Mouse (Mus musculus) thymus, postnatal 25 days (tissue): Measurements from ENCODE around the gene Gm10964.
A peak's percentile ranks its signal among the peaks of the same experiment; 100 is the strongest.

Experiments used
- DNase-seq: peaks from one replicate; pipeline ENCODE4 v3.0.0; 2022

Gm10964 gene

GRCm38 (mm10) chr3:103739329-103739728, at the start of gene Gm10964:
Gm10964 (plus strand) TSS chr3:103739366.
- DNase-seq: no peak

GRCm38 (mm10) chr3:103690506-103690905, 48.7 kb upstream of the Gm10964 start:
- DNase-seq: peak; percentile 9

- no peak for DNase-seq
Measured at GRCm38 (mm10) chr3:103695556-103695955, 43.6 kb upstream of the Gm10964 start.

GRCm38 (mm10) chr3:103696388-103696925, 42.7 kb upstream of the Gm10964 start:
- DNase-seq: no peak

- DNase-seq: no peak
Measured at GRCm38 (mm10) chr3:103704661-103705060, 34.5 kb upstream of the Gm10964 start.

- no peak for DNase-seq
Measured at GRCm38 (mm10) chr3:103705426-103705825, 33.7 kb upstream of the Gm10964 start.

- DNase-seq: no peak
Measured at GRCm38 (mm10) chr3:103709470-103710040, 29.6 kb upstream of the Gm10964 start.

GRCm38 (mm10) chr3:103712196-103712595, 27.0 kb upstream of the Gm10964 start:
- DNase-seq: no peak

GRCm38 (mm10) chr3:103714236-103714875, 24.8 kb upstream of the Gm10964 start:
- DNase-seq: peak; percentile 56

GRCm38 (mm10) chr3:103714942-103715341, 24.2 kb upstream of the Gm10964 start:
- DNase-seq: peak; percentile 36

- DNase-seq: peak; percentile 31
Measured at GRCm38 (mm10) chr3:103715762-103716693, 23.1 kb upstream of the Gm10964 start.

- no peak for DNase-seq
Measured at GRCm38 (mm10) chr3:103716774-103717760, 22.1 kb upstream of the Gm10964 start.

GRCm38 (mm10) chr3:103718728-103719127, 20.4 kb upstream of the Gm10964 start:
- no peak for DNase-seq

GRCm38 (mm10) chr3:103724137-103724536, 15.0 kb upstream of the Gm10964 start:
- no peak for DNase-seq

- DNase-seq: no peak
Measured at GRCm38 (mm10) chr3:103726642-103727041, 12.5 kb upstream of the Gm10964 start.

GRCm38 (mm10) chr3:103727813-103728326, 11.3 kb upstream of the Gm10964 start:
- DNase-seq: no peak

- no peak for DNase-seq
Measured at GRCm38 (mm10) chr3:103729850-103730249, 9.3 kb upstream of the Gm10964 start.

- DNase-seq: no peak
Measured at GRCm38 (mm10) chr3:103732116-103732515, 7.0 kb upstream of the Gm10964 start.

GRCm38 (mm10) chr3:103733176-103733575, 6.0 kb upstream of the Gm10964 start:
- DNase-seq: no peak

- no peak for DNase-seq
Measured at GRCm38 (mm10) chr3:103733799-103734695, 5.1 kb upstream of the Gm10964 start.
